Mouse (Mus musculus): ENCODE measurements around the gene Ctnna3. TPM values are rescaled to one million over a fixed set of nuclear protein-coding genes. Genes with fewer than 3 reads are reported as not detected.

The Ctnna3 gene
- polyA plus RNA-seq, 1 experiment from 2014 or later: 0.55 TPM

GRCm38 (mm10) chr10:63532381-63532780, 102.5 kb downstream of the Ctnna3 start:
- H3K27ac ChIP-seq (ENCODE audit: low read depth, low read length): no peak overlapping the region
- H3K9me3 ChIP-seq (ENCODE audit: control insufficient read depth, low read length): no peaks in the 10 kb centered on the region
- WGBS: 62% methylated on average over 8 of the region's 8 CpGs
- H3K9ac ChIP-seq (ENCODE audit: low read depth, low read length): no peak overlapping the region
- H3K36me3 ChIP-seq (ENCODE audit: control insufficient read depth, insufficient read depth, low read length): no peaks in the 10 kb centered on the region
- H3K27me3 ChIP-seq (ENCODE audit: control insufficient read depth, insufficient read depth, low read length): no peaks in the 10 kb centered on the region
- no peak overlapping the region for H3K4me3 ChIP-seq (ENCODE audit: low read length)
- no peak for ATAC-seq (ENCODE audit: low FRiP score, low TSS enrichment)
- no peaks in the 10 kb centered on the region for H3K4me1 ChIP-seq (ENCODE audit: control insufficient read depth, insufficient read depth, low read length)
- no peak overlapping the region for H3K4me2 ChIP-seq (replicated peaks; ENCODE audit: low read depth, low read length)

GRCm38 (mm10) chr10:63541754-63542153, 111.9 kb downstream of the Ctnna3 start:
- no peaks in the 10 kb centered on the region for H3K36me3 ChIP-seq (ENCODE audit: control insufficient read depth, insufficient read depth, low read length)
- no peaks in the 10 kb centered on the region for H3K27me3 ChIP-seq (ENCODE audit: control insufficient read depth, insufficient read depth, low read length)
- no peak overlapping the region for H3K27ac ChIP-seq (ENCODE audit: low read depth, low read length)
- H3K9ac ChIP-seq (ENCODE audit: low read depth, low read length): no peak overlapping the region
- 24% methylated on average over 5 of the region's 5 CpGs for WGBS
- H3K4me3 ChIP-seq (ENCODE audit: low read length): no peak overlapping the region
- no peaks in the 10 kb centered on the region for H3K9me3 ChIP-seq (ENCODE audit: control insufficient read depth, low read length)
- no peaks in the 10 kb centered on the region for H3K4me1 ChIP-seq (ENCODE audit: control insufficient read depth, insufficient read depth, low read length)
- peak; percentile 72; the same call in 1 of the 2 replicates for ATAC-seq (ENCODE audit: low FRiP score, low TSS enrichment)
- H3K4me2 ChIP-seq (replicated peaks; ENCODE audit: low read depth, low read length): no peak overlapping the region

GRCm38 (mm10) chr10:63542493-63542892, 112.6 kb downstream of the Ctnna3 start:
- Histone ChIP-seq H3K9me3 (ENCODE audit: control insufficient read depth, low read length) (no peaks in the 10 kb centered on the region), H3K4me3 (ENCODE audit: low read length) (no peak overlapping the region), H3K4me1 (ENCODE audit: control insufficient read depth, insufficient read depth, low read length) (no peaks in the 10 kb centered on the region), H3K9ac (ENCODE audit: low read depth, low read length) (no peak overlapping the region), H3K4me2 (replicated peaks; ENCODE audit: low read depth, low read length) (no peak overlapping the region), H3K27me3 (ENCODE audit: control insufficient read depth, insufficient read depth, low read length) (no peaks in the 10 kb centered on the region), H3K27ac (ENCODE audit: low read depth, low read length) (no peak overlapping the region), H3K36me3 (ENCODE audit: control insufficient read depth, insufficient read depth, low read length) (no peaks in the 10 kb centered on the region)
- ATAC-seq (ENCODE audit: low FRiP score, low TSS enrichment): no peak
- 42% methylated on average over 6 of the region's 6 CpGs for WGBS

- H3K9ac ChIP-seq (ENCODE audit: low read depth, low read length): no peak overlapping the region
- ATAC-seq (ENCODE audit: low FRiP score, low TSS enrichment): peak; percentile 78
- H3K36me3 ChIP-seq (ENCODE audit: control insufficient read depth, insufficient read depth, low read length): no peaks in the 10 kb centered on the region
- no peaks in the 10 kb centered on the region for H3K9me3 ChIP-seq (ENCODE audit: control insufficient read depth, low read length)
- H3K27ac ChIP-seq (ENCODE audit: low read depth, low read length): no peak overlapping the region
- H3K4me2 ChIP-seq (replicated peaks; ENCODE audit: low read depth, low read length): no peak overlapping the region; the same call in 1 of the 2 replicates
- no peaks in the 10 kb centered on the region for H3K27me3 ChIP-seq (ENCODE audit: control insufficient read depth, insufficient read depth, low read length)
- 22% methylated on average over 8 of the region's 8 CpGs for WGBS
- H3K4me3 ChIP-seq (ENCODE audit: low read length): no peak overlapping the region
- H3K4me1 ChIP-seq (ENCODE audit: control insufficient read depth, insufficient read depth, low read length): no peaks in the 10 kb centered on the region
Measured at GRCm38 (mm10) chr10:63566691-63567090, 136.8 kb downstream of the Ctnna3 start.

- Histone ChIP-seq H3K4me2 (replicated peaks; ENCODE audit: low read depth, low read length) (no peak overlapping the region), H3K9me3 (ENCODE audit: control insufficient read depth, low read length) (no peaks in the 10 kb centered on the region), H3K27ac (ENCODE audit: low read depth, low read length) (no peak overlapping the region), H3K4me3 (ENCODE audit: low read length) (no peak overlapping the region), H3K9ac (ENCODE audit: low read depth, low read length) (no peak overlapping the region), H3K4me1 (ENCODE audit: control insufficient read depth, insufficient read depth, low read length) (no peaks in the 10 kb centered on the region), H3K36me3 (ENCODE audit: control insufficient read depth, insufficient read depth, low read length) (no peaks in the 10 kb centered on the region), H3K27me3 (ENCODE audit: control insufficient read depth, insufficient read depth, low read length) (no peaks in the 10 kb centered on the region)
- no peak for ATAC-seq (ENCODE audit: low FRiP score, low TSS enrichment)
Measured at GRCm38 (mm10) chr10:63571561-63571960, 141.7 kb downstream of the Ctnna3 start.

GRCm38 (mm10) chr10:63572866-63573265, 143.0 kb downstream of the Ctnna3 start:
- Histone ChIP-seq H3K4me2 (replicated peaks; ENCODE audit: low read depth, low read length) (no peak overlapping the region), H3K9me3 (ENCODE audit: control insufficient read depth, low read length) (no peaks in the 10 kb centered on the region), H3K9ac (ENCODE audit: low read depth, low read length) (no peak overlapping the region), H3K27me3 (ENCODE audit: control insufficient read depth, insufficient read depth, low read length) (no peaks in the 10 kb centered on the region), H3K27ac (ENCODE audit: low read depth, low read length) (no peak overlapping the region), H3K4me3 (ENCODE audit: low read length) (no peak overlapping the region), H3K36me3 (ENCODE audit: control insufficient read depth, insufficient read depth, low read length) (no peaks in the 10 kb centered on the region), H3K4me1 (ENCODE audit: control insufficient read depth, insufficient read depth, low read length) (no peaks in the 10 kb centered on the region)
- ATAC-seq (ENCODE audit: low FRiP score, low TSS enrichment): no peak
- WGBS: 90% methylated on average over 7 of the region's 7 CpGs

GRCm38 (mm10) chr10:63574100-63574609, 144.3 kb downstream of the Ctnna3 start:
- Histone ChIP-seq H3K4me2 (replicated peaks; ENCODE audit: low read depth, low read length) (no peak overlapping the region), H3K36me3 (ENCODE audit: control insufficient read depth, insufficient read depth, low read length) (no peaks in the 10 kb centered on the region), H3K9ac (ENCODE audit: low read depth, low read length) (no peak overlapping the region), H3K9me3 (ENCODE audit: control insufficient read depth, low read length) (no peaks in the 10 kb centered on the region), H3K27ac (ENCODE audit: low read depth, low read length) (no peak overlapping the region), H3K4me3 (ENCODE audit: low read length) (no peak overlapping the region), H3K4me1 (ENCODE audit: control insufficient read depth, insufficient read depth, low read length) (no peaks in the 10 kb centered on the region), H3K27me3 (ENCODE audit: control insufficient read depth, insufficient read depth, low read length) (no peaks in the 10 kb centered on the region)
- WGBS: 87% methylated on average over 7 of the region's 7 CpGs
- 0 out of 2 replicates have a peak, but pooled peaks have one; percentile 39 for ATAC-seq (ENCODE audit: low FRiP score, low TSS enrichment)

- 9% methylated on average over 14 of the region's 14 CpGs for WGBS
- H3K27me3 ChIP-seq (ENCODE audit: control insufficient read depth, insufficient read depth, low read length): no peaks in the 10 kb centered on the region
- no peak overlapping the region for H3K4me3 ChIP-seq (ENCODE audit: low read length)
- ATAC-seq (ENCODE audit: low FRiP score, low TSS enrichment): peak; percentile 87
- no peaks in the 10 kb centered on the region for H3K4me1 ChIP-seq (ENCODE audit: control insufficient read depth, insufficient read depth, low read length)
- no peak overlapping the region for H3K27ac ChIP-seq (ENCODE audit: low read depth, low read length)
- no peak overlapping the region for H3K4me2 ChIP-seq (replicated peaks; ENCODE audit: low read depth, low read length)
- no peak overlapping the region for H3K9ac ChIP-seq (ENCODE audit: low read depth, low read length)
- no peaks in the 10 kb centered on the region for H3K36me3 ChIP-seq (ENCODE audit: control insufficient read depth, insufficient read depth, low read length)
- no peaks in the 10 kb centered on the region for H3K9me3 ChIP-seq (ENCODE audit: control insufficient read depth, low read length)
Measured at GRCm38 (mm10) chr10:63582608-63583007, 152.7 kb downstream of the Ctnna3 start.

GRCm38 (mm10) chr10:63583798-63584374, 154.0 kb downstream of the Ctnna3 start:
- Histone ChIP-seq H3K27me3 (ENCODE audit: control insufficient read depth, insufficient read depth, low read length) (no peaks in the 10 kb centered on the region), H3K27ac (ENCODE audit: low read depth, low read length) (no peak overlapping the region), H3K9ac (ENCODE audit: low read depth, low read length) (no peak overlapping the region), H3K4me3 (ENCODE audit: low read length) (no peak overlapping the region), H3K9me3 (ENCODE audit: control insufficient read depth, low read length) (no peaks in the 10 kb centered on the region), H3K36me3 (ENCODE audit: control insufficient read depth, insufficient read depth, low read length) (no peaks in the 10 kb centered on the region), H3K4me1 (ENCODE audit: control insufficient read depth, insufficient read depth, low read length) (no peaks in the 10 kb centered on the region), H3K4me2 (replicated peaks; ENCODE audit: low read depth, low read length) (no peak overlapping the region; the same call in 1 of the 2 replicates)
- ATAC-seq (ENCODE audit: low FRiP score, low TSS enrichment): 0 out of 2 replicates have a peak, but pooled peaks have one; percentile 57
- WGBS: 68% methylated on average over 20 of the region's 20 CpGs
